Mouse (Mus musculus): ENCODE results near the gene Ppp1cc.

The Ppp1cc gene

DNA sequence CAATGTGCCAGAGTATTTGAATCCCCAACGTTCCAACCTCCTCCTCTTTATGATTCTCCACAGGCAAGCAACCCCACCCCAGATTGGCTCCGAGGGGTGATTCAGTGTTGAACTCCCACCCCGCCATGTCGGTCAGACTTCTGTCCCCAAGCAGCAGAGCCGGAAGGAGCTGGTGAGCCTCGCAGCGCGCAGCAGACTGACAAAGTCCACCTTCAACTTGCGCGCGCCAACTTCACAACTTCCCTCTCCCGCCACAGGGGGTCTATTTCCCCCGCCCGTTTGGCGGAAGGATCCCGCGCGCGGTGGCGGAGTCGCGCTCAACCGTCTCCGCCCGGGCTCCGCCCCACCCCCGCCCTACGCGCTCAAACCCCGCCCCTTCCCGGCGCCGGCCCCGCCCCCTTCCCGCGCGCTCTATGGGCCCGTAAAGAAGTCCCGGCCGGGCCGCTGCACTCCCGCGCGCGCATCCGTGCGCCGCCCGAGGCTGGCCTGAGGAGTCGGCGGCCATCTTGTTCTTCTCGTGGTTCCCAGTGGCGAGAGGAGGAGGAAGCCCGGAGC is at the start of gene Ppp1cc:
Ppp1cc (plus strand) TSS at position 452 of the 555 bp plus-strand sequence.
- peak; percentile 93 for DNase-seq (ENCODE audit: low spot score)

DNA sequence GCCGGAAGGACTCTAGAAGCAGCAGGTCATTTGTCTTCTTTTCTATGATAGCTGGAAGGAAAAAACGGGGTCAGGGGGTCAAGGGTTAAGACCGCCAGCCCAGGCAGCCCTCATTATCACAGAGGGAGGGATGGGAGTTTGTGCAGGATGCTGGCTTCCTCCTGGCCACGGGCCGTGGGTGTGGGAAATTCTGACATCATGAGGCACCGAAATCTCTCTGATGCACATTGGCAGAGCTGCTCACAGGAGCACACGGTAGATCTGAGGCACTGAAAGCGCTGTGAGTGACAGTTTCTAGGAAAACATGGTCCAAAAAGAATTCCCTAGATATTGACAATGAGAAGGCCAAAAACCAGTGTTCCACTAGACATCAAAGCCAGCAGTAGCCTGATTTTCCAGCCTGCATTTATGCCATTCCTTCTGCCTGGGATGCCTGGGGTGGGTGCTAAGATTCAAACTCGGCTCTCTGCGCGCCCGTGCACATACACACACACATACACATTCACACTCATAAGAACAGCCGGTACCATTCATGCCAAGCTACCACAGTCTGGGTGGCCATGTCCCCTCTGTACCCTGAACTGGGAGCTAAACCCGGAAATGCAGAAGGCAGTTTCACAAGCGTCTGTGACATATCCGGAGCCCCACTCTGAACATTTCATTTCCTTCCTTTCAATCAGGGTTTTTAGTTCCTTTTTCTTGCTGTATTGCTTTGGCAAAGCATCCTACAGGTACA is 48.6 kb upstream of the Ppp1cc start:
- no peak for DNase-seq (ENCODE audit: low spot score)

DNA sequence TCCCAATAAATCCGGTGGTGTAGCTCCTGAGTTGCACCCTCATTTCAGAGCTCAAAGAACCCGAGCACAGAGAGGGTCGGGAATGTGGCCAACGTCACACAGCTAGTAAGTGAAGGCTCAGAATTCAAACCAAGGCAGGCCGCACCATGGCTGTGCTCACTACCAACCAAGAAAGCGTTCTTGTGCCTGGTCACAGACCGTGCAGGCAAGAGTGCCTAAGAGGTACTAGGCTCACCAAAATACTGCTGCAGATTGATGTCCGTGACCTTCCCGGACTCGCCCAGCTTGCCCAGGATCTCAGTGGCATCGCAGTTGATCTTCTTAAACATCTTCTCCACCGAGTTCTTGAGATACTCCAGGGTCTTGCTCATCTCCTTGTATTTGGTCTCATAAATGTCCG is 47.5 kb upstream of the Ppp1cc start:
- DNase-seq (ENCODE audit: low spot score) = no peak

DNA sequence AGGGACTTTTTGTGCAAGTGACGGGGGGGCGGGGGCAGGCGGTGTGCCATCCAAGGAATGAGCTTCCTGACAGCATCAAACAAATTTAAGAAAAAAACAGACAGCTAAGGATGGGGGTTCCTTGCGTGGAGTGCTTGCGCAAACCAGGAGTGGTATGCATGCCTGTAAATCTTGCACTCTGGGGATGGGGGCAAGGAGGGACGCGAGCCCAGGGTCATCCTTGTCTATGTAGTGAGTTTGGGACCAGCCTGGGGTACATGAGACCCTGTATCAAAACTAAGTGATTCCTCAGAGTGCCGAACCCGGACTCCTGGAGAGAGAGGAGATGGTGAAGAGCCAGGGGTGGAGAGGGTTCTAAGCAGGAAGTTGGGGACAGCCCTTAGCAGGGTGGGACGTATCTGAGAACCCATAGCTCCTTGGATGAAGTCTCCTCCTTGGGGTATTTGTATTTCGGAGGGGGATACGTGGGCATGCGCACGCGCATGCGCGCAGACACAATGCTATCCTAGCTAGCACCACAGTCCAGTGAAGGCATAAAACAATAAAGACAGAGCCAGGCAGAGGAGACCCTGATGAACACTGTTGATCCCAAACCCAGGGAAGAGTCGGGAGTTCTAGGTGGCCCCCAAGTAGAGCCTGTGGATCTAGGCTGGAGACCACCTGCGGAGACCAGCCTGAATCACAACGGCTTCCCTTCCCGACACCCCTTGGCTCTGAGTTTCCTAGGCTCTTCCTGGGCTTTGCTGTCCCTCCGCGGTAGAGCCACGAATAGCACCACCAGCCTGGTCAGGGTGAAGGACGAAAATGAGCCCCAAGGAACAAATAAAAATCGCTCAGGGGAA is 46.8 kb upstream of the Ppp1cc start:
- DNase-seq (ENCODE audit: low spot score) = no peak

DNA sequence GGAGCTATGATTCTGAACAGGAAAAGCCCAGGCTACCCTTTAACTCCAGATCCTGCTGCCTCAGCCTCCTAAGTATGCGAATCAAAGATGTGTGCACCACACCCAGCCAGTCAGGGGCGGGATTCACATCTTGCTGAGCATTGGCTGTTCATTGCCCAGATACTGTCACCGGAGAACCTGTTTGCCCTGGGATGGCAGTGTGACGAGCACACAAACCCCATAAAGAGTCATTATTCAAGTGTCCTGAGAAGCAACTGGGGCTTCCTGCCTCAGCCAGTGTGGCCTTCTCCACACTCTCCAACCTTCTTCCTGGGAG is 46.2 kb upstream of the Ppp1cc start:
- no peak for DNase-seq (ENCODE audit: low spot score)

DNA sequence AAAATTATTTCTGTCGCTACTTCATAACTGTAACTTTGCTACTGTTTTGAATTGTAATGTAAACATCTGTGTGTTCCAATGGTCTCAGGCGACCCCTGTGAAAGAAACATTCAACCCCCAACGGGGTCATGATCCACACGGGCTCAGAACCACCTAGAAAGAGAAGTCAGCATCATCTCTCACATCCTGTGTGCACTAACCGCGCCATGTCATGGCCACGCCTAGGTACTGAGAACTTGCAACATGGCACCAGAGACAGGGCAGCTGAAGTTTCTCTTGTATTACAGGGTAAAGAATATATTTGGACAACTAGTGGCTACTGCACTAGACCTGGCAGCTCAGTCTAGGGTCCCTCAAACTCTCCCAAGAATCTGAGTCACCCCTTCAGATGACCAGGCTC is 44.6 kb upstream of the Ppp1cc start:
- DNase-seq (ENCODE audit: low spot score) = no peak

DNA sequence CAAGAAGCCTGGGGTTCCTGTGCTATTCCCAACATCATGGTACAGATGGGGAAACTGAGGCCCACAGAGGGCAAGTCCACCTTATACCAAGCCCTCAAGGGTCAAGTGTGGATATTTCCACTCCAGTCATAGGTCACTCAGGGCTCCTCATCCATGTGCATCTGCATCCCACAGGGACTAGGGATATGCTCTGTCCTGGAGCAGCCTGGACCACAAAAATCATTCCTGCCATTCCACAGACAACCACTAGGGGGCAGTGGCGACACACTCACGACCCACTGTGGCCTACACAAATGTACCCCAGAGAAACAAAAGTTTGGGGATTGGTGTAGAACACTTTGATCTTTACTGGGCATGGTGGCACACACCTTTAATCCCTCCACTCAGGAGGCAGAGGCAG is 43.9 kb upstream of the Ppp1cc start:
- DNase-seq (ENCODE audit: low spot score) = peak; percentile 51

DNA sequence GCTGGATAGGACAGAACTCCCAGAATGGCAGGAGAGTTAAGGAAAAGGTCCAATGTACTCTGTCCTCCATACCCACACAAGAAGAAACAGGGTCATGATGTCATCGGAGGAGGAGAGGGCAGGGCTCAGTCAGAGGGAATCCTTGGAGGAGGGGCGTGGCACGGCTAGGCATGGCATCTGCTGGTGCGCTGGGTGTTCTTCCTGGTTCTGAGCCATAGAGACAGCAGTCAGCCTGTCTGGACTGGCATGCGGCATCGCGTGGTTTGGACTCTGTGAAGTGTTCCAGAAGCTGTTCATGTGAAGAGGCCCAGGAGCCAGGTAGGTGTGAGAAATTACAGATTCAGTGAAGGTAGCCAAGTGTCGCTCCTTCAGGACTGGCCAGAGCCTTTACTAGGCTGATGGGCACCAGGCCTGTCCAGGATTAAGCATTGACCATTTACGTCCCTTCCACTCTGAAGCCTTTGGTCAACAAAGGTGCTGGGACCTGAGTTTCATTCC is 42.8 kb upstream of the Ppp1cc start:
- no peak for DNase-seq (ENCODE audit: low spot score)

DNA sequence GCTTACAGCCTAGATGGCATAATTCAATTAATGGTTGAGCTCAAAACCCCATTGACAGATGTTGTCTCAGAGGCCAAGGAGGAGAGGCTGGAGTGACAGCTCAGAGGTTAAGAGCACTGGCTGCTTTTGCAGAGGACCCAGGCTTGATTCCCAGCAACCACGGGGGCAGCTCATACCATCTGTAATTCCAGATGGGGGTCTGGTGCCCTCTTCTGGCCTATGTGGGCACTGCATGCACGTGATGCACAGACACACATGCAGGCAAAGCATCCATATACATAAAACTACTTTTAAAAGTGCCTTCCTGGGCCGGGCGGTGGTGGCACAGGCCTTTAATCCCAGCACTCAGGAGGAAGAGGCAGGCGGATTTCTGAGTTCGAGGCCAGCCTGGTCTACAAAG is 41.8 kb upstream of the Ppp1cc start:
- no peak for DNase-seq (ENCODE audit: low spot score)

DNA sequence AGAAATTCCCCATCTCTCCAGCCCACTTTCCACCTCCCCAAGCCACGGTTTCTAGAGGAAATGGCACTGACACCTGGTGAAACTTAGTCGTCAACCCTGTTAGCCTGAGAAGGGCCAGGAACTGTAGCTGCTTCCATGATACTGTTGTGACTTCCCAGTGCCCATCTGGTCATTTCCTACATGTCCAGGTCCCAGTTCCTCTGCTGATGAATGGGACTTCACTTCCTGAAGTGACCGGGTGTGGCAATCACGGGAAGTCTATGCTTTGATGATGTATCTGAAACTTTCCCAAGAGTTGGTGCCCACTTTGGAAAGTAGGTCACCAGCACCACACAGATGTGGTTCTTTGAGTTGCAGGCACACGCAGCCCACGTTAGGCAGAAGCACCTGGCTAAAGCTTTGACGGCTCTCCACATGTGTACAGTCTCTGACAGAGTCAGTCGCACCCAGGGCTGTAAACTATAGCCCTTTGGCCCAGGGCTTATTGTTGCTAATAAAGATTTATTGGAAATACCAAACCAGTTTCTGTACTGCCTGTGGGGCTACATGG is 32.8 kb upstream of the Ppp1cc start:
- DNase-seq (ENCODE audit: low spot score) = no peak

DNA sequence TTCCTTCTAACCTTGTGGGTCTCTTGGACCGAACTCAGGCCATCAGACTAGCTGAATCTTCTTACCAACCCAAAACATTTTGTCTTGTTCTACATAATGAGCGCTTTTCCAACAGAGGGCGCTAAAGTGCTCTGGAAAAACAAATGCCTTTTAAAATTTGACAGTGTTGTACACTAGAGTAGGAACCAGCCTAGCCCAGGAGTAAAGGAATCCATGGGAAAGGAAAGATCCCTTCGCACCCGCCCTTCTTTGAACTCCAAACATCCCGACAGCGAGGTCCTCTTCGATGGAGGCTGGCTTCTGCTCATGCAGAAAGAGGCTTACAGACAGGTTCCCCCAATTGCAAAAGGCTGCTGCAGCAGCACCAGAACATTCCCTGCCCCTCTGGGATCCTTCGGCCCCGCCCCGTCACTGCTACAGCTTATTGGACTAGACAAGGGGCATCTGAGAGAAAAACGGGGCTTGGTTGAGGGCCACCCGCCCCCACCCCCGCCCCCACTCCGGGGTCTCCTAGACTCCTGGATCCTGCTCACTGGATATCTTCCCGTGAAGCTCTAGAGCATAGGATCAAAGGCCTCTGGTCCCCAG is 28.9 kb upstream of the Ppp1cc start:
- DNase-seq (ENCODE audit: low spot score) = peak; percentile 81

DNA sequence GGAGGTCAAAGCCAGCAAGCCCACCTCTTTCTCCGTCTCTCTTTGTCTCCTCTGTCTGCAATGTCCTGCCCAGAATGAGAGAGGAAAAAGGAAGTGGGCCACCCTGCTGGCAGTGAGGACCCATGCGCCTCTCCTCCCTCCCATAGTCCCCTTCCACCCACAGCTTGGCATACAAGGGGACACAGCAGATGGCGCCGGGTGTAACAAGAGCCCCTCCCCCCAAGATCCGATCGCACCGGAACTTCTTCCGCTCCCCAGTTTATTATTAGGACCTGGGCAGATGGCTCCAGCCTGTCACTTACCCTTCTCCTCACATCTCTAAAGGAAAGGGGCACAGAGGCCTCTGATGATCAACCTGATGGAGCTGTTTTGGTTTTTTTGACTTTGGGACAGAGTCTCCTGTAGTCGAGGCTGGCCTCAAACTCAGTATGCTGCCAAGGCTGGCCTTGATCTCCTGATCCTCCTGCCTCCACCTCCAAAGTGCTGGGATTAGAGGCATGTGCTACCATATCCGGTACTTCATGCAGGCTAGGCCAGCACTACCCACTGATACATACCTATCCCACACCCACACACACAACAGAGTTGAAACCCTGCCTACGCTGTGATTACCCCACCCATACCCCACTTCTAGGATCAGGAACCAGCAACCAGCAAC is 27.6 kb upstream of the Ppp1cc start:
- DNase-seq (ENCODE audit: low spot score) = no peak

DNA sequence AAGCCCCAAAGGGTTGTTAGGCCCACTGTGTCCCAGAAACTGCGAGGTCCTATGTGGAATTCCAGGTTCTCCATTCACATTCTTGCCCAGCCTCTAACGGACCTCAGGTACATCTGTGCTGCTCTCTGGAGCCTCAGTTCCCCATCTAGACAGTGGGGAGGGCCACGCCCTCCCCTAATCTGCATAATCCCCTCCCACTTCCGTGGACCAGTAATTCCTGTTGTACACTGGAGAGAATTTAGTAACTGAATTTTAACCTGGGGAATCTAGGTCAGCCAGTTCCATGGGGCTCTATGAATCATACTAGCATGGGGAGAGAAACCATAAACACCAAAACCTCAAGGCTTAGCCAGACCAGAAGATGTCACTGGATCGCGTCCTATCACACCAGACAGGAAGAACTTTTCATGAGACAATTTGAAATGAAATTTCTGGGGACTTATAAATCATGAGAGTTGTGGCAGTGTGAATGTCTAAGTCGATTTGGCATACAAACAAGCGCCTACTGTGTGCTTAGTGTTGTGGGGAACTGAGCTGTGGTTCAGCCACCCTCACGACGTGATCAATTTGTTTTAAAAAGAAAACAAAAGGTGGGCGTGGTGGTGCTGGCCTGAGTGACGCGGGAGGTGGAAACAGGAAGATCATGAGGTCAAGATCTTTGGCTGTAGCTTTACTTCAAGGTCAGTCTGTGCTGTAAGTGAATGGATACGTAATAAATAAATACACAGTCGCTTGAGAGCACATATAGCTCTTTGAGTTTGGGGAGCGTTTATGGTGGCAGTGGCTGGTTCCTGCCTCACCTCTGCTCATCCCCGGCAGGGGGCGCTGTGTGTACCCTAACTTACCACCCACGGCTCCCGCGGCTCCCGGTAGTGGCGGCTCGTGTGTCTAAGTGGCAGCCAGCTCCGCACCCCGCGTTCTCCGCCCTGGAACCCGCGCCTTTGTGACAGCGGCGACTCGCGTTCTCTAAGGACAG is 26.7 kb upstream of the Ppp1cc start:
- peak; percentile 89 for DNase-seq (ENCODE audit: low spot score)

DNA sequence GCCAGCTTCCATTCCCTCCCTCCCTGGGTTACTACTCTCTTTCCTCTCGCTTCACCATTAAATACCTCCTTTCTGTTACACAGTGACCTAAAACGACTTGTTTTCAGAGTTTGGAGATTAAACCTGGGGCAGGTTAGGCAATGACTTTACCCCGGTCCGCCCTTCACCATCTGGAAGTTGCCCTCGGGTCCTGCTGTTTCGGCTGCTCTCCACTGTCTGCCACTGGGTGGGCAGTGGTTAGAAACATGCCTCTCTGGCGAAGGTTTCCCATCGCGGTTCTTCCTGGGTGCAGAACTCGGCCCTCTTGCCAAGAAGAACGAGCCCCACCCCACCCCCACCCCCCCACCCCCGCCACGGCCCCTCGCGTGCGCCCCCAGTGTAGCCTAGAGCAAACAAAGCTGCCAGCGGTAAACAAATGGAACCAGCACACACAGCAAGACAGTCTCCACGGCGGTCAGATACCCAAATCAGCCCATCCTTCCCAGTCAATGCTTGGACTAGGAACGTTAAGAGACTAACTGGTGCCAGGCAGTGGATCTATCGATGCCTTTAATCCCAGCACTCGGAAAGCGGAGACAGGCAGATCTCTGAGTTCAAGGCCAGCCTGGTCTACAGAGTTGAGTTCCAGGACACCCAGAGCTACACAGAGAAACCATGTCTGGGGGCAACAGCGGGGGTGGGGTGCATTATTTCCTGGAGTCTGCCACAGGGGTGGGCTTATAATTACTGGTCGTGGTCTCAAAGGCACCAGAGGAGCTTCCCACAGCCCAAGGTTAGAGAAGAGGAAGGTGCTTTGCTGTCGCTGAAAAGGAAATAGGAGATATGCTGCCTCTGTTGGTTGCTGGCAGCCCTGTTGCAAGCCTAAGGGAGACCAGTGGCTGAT is 25.7 kb upstream of the Ppp1cc start:
- DNase-seq (ENCODE audit: low spot score) = no peak

DNA sequence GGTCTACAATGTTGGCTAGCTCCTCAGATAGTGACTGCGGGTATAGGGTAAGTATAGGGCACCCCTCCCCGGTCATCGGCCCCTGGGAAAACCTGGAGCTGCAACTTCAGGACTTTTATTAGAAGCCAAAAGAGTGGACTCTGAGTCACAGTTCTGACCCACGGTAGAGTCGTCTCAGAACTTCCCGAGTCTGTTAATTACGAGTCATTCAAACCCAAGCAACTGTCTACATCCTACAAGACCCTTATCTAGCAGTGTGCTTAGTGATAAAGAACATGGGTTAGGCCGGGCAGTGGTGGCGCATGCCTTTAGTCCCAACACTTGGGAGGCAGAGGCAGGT is 25.1 kb upstream of the Ppp1cc start:
- DNase-seq (ENCODE audit: low spot score) = no peak

DNA sequence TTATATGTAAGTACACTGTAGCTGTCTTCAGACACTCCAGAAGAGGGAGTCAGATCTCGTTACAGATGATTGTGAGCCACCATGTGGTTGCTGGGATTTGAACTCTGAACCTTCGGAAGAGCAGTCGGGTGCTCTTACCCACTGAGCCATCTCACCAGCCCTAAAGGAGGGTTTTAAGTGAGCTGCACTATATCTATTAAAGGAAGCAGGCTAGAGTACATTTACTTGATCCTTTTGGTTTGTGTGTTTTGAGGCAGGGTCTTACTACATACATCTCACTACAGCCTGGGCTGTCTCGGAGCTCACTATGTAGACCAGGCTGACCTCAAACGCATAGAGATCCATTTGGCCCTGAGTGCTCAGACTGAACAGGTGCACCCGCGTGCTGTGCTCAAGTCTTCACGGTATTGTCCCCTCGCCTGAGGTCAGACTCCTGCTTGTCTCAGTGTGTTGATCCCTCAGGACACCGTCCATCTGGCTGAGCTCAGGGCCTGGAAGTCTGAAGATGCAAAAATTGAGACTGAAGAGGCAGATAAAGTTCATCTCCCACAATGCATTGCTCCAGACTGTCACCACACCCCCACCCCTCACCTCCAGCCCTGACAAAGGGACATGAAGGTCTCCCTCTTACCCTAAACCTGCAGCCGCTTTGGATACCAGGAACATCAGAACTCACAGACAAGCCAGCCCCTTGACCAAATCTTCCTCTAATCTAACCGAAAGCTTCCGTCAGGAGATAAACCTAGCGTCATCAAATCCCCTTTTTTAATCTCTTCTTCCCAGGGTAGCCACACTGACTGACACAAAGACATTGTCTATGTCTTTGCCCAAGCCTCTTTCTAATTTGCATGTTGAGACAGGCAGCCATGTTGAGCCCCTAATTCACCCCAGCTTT is 23.4 kb upstream of the Ppp1cc start:
- DNase-seq (ENCODE audit: low spot score) = no peak

DNA sequence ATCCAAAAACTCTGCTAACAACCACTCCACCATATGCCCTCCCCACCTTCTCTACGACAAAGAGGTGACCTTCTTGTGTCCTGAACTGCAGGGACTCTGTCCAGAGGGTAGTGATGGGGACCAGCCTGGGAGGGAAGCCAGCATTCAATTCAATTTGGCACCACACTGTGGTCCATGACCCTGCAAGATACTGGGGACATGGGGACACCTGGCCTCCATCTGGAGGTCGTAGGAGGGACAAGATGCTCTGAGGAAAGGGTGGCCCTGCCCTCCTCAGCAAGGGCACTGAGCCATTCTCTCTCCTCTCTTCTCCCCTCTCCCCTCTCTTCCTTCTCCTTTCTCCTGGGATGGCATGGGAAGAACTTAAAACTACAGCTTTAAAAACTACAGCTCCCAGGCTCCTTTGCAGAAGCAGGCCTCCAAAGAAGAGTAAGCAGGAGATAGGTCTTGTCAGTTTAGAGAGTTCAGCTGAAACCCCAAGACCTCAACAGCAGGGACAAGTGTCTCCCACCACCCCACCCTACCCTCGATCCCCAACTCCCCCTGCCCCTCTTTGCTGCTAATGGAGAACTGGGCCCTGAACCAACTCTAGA is 22.7 kb upstream of the Ppp1cc start:
- no peak for DNase-seq (ENCODE audit: low spot score)
